Mouse (Mus musculus) lung, adult 2 months (tissue): ENCODE results near the gene Kcnj14. TPM values are rescaled to one million over a fixed set of nuclear protein-coding genes. Genes with fewer than 3 reads are reported as not detected.
A peak's percentile ranks its signal among the peaks of the same experiment; 100 is the strongest.

Source experiments
- DNase-seq: peaks from one replicate; pipeline ENCODE4 v3.0.0; 2022
- H3K4me1 ChIP-seq: fragments of 200-500 bp; 2 replicates; pipeline ENCODE4 v1.6.1; 2011; ENCODE audit warnings: low read length; ENCODE audit not compliant: control insufficient read depth, insufficient read depth
- H3K4me3 ChIP-seq: fragments of 200-500 bp; replicated peaks from 2 replicates; pipeline ENCODE3; 2011; ENCODE audit warnings: low read depth, mild to moderate bottlenecking, control low read depth, low read length; ENCODE audit errors: extremely low read depth
- CTCF ChIP-seq: fragments of 200-500 bp; IDR thresholded peaks from 2 replicates; pipeline ENCODE4 v1.5.1; 2011; ENCODE audit warnings: mild to moderate bottlenecking, low read length, control low read depth; ENCODE audit not compliant: insufficient read depth
- POLR2A ChIP-seq: fragments of 200-500 bp; IDR thresholded peaks from 2 replicates; pipeline ENCODE4 v1.6.1; 2011; ENCODE audit warnings: low read depth, mild to moderate bottlenecking, control low read depth, low read length, borderline replicate concordance; ENCODE audit errors: extremely low read depth
- WGBS: fragments of 180-500 bp; shearing (Covaris S2); methylation state at CpG from one replicate; pipeline ENCODE4 v1.1.7; 2018; 5-methylcytosine and 5-hydroxymethylcytosine counted together
- polyA plus RNA-seq: library from polyadenylated mRNA; depleted of rRNA; stranded (reverse); fragments of >200 nt; gene quantifications from 2 replicates; pipeline ENCODE4 v1.2.3, GENCODE M21; 2012

Gene Kcnj14
- polyA plus RNA-seq, 1 experiment = 0.49 TPM

- TF ChIP-seq POLR2A = no peak
- no peak for DNase-seq
- Histone ChIP-seq H3K4me3 (no peak overlapping the region), H3K4me1 (peaks cover 3% of the 10 kb centered on the region; the same call in 1 of the 2 replicates)
- WGBS = 32% methylated on average over 7 of the region's 7 CpGs
Observed at GRCm38 (mm10) chr7:45800001-45800400, 24.6 kb downstream of the Kcnj14 start.

GRCm38 (mm10) chr7:45798931-45799330, 25.7 kb downstream of the Kcnj14 start:
- Histone ChIP-seq H3K4me1 (peaks cover 3% of the 10 kb centered on the region; the same call in 1 of the 2 replicates), H3K4me3 (no peak overlapping the region)
- TF ChIP-seq POLR2A = no peak
- TF ChIP-seq CTCF = no peak
- no peak for DNase-seq
- WGBS = 58% methylated on average over 7 of the region's 7 CpGs

- 3% methylated on average over 19 of the region's 19 CpGs for WGBS
- peak; percentile 44 for DNase-seq
- Histone ChIP-seq H3K4me1 (peaks cover 3% of the 10 kb centered on the region; the same call in 1 of the 2 replicates), H3K4me3 (peak overlapping the region; percentile 70)
- TF ChIP-seq CTCF (no peak), POLR2A (no peak)
Observed at GRCm38 (mm10) chr7:45798511-45798836, 26.1 kb downstream of the Kcnj14 start.

- WGBS = 2% methylated on average over 57 of the region's 60 CpGs
- Histone ChIP-seq H3K4me3 (peak overlapping the region; percentile 70), H3K4me1 (peaks cover 3% of the 10 kb centered on the region; the same call in 1 of the 2 replicates)
- TF ChIP-seq POLR2A = no peak
- TF ChIP-seq CTCF = no peak
- no peak for DNase-seq
Observed at GRCm38 (mm10) chr7:45797661-45798510, 26.7 kb downstream of the Kcnj14 start.

GRCm38 (mm10) chr7:45796950-45797349, 27.6 kb downstream of the Kcnj14 start:
- 57% methylated on average over 6 of the region's 6 CpGs for WGBS
- Histone ChIP-seq H3K4me1 (peaks cover 3% of the 10 kb centered on the region; the same call in 1 of the 2 replicates), H3K4me3 (no peak overlapping the region)
- no peak for DNase-seq
- TF ChIP-seq POLR2A (no peak), CTCF (no peak)

GRCm38 (mm10) chr7:45794971-45795370, 29.6 kb downstream of the Kcnj14 start:
- 93% methylated on average over 29 of the region's 29 CpGs for WGBS
- no peak for DNase-seq
- no peak overlapping the region for H3K4me3 ChIP-seq
- TF ChIP-seq POLR2A (no peak), CTCF (no peak)
- peaks cover 3% of the 10 kb centered on the region; the same call in 1 of the 2 replicates for H3K4me1 ChIP-seq

GRCm38 (mm10) chr7:45793969-45794585, 30.5 kb downstream of the Kcnj14 start:
- 83% methylated on average over 44 of the region's 44 CpGs for WGBS

GRCm38 (mm10) chr7:45793240-45793639, 31.3 kb downstream of the Kcnj14 start:
- WGBS = 81% methylated on average over 24 of the region's 24 CpGs
- H3K4me3 ChIP-seq = no peak overlapping the region
- TF ChIP-seq CTCF (no peak), POLR2A (no peak)

More at GRCm38 (mm10) chr7:45793969-45794585, 30.5 kb downstream of the Kcnj14 start:
- TF ChIP-seq POLR2A (no peak), CTCF (no peak)
- H3K4me3 ChIP-seq = no peak overlapping the region
- peaks cover 3% of the 10 kb centered on the region; the same call in 1 of the 2 replicates for H3K4me1 ChIP-seq
- DNase-seq = no peak

GRCm38 (mm10) chr7:45791756-45792490, 32.7 kb downstream of the Kcnj14 start:
- WGBS = 75% methylated on average over 17 of the region's 17 CpGs
- no peak for DNase-seq
- H3K4me1 ChIP-seq = no peaks in the 10 kb centered on the region
- no peak overlapping the region for H3K4me3 ChIP-seq
- no peak for TF ChIP-seq POLR2A
- no peak for TF ChIP-seq CTCF

More at GRCm38 (mm10) chr7:45793240-45793639, 31.3 kb downstream of the Kcnj14 start:
- H3K4me1 ChIP-seq = peaks cover under 1% of the 10 kb centered on the region; the same call in 1 of the 2 replicates
- DNase-seq = no peak
